Mouse (Mus musculus): ENCODE data around the gene Itpkc.
"Not testable (repeated sequence)": the region's sequence is repeated elsewhere in the genome, so short reads cannot be mapped to it uniquely, and the experiment has no call there.

Gene Itpkc

GRCm38 (mm10) chr7:27228281-27228821 lies at the start of gene Itpkc:
Gene Itpkc (minus strand): TSS chr7:27228661.
- peak; percentile 89 to 94 for DNase-seq (ENCODE audit: low spot score in 2 of 2)

GRCm38 (mm10) chr7:27277191-27277590 lies 48.7 kb upstream of the Itpkc start:
- DNase-seq (ENCODE audit: low spot score in 2 of 2), result no peak

- DNase-seq (ENCODE audit: low spot score in 2 of 2), result no peak
Measured at GRCm38 (mm10) chr7:27276021-27276420, 47.6 kb upstream of the Itpkc start.

GRCm38 (mm10) chr7:27274916-27275315 lies 46.5 kb upstream of the Itpkc start:
- DNase-seq (ENCODE audit: low spot score in 2 of 2), result no peak

- no peak for DNase-seq (ENCODE audit: low spot score in 2 of 2)
Measured at GRCm38 (mm10) chr7:27273739-27274351, 45.4 kb upstream of the Itpkc start.

GRCm38 (mm10) chr7:27271423-27271822 lies 43.0 kb upstream of the Itpkc start:
- no peak for DNase-seq (ENCODE audit: low spot score in 2 of 2)

GRCm38 (mm10) chr7:27266515-27267128 lies 38.2 kb upstream of the Itpkc start:
- no peak for DNase-seq (ENCODE audit: low spot score in 2 of 2)

GRCm38 (mm10) chr7:27264761-27265160 lies 36.3 kb upstream of the Itpkc start:
- no peak for DNase-seq (ENCODE audit: low spot score in 2 of 2)

- DNase-seq (ENCODE audit: low spot score in 2 of 2), result no peak
Measured at GRCm38 (mm10) chr7:27261888-27262287, 33.4 kb upstream of the Itpkc start.

GRCm38 (mm10) chr7:27260856-27261255 lies 32.4 kb upstream of the Itpkc start:
- DNase-seq (ENCODE audit: low spot score in 2 of 2), result no peak

- DNase-seq (ENCODE audit: low spot score in 2 of 2), result no peak
Measured at GRCm38 (mm10) chr7:27259771-27260170, 31.3 kb upstream of the Itpkc start.

- DNase-seq (ENCODE audit: low spot score in 2 of 2), result no peak
Measured at GRCm38 (mm10) chr7:27259271-27259721, 30.8 kb upstream of the Itpkc start.

- peak; percentile 91 to 97 for DNase-seq (ENCODE audit: low spot score in 2 of 2)
Measured at GRCm38 (mm10) chr7:27258205-27258899, 29.9 kb upstream of the Itpkc start, which contains the start of gene Numbl. Gene Numbl (plus strand): TSS chr7:27258433.

GRCm38 (mm10) chr7:27257852-27258204 lies 29.4 kb upstream of the Itpkc start:
- no peak for DNase-seq (ENCODE audit: low spot score in 2 of 2)

- DNase-seq (ENCODE audit: low spot score in 2 of 2), result peak in 1 of 2 experiments; percentile 49
Measured at GRCm38 (mm10) chr7:27257046-27257851, 28.8 kb upstream of the Itpkc start.

- DNase-seq (ENCODE audit: low spot score in 2 of 2), result no peak
Measured at GRCm38 (mm10) chr7:27255721-27256120, 27.3 kb upstream of the Itpkc start.

- DNase-seq (ENCODE audit: low spot score in 2 of 2), result no peak
Measured at GRCm38 (mm10) chr7:27251946-27252345, 23.5 kb upstream of the Itpkc start.

GRCm38 (mm10) chr7:27249928-27250327 lies 21.5 kb upstream of the Itpkc start:
- no peak for DNase-seq (ENCODE audit: low spot score in 2 of 2)

- DNase-seq (ENCODE audit: low spot score in 2 of 2), result no peak
Measured at GRCm38 (mm10) chr7:27249146-27249545, 20.7 kb upstream of the Itpkc start.

GRCm38 (mm10) chr7:27244088-27244487 lies 15.6 kb upstream of the Itpkc start:
- not testable (repeated sequence) for DNase-seq (ENCODE audit: low spot score in 2 of 2)

- DNase-seq (ENCODE audit: low spot score in 2 of 2), result no peak
Measured at GRCm38 (mm10) chr7:27243211-27243610, 14.8 kb upstream of the Itpkc start.

GRCm38 (mm10) chr7:27238568-27238967 lies 10.1 kb upstream of the Itpkc start:
- no peak for DNase-seq (ENCODE audit: low spot score in 2 of 2)

All from urinary bladder, postnatal 4 days (tissue).